Mouse (Mus musculus) cortical plate, adult 2 months (tissue): ENCODE data around the gene Traf5.

Experiments
- CTCF ChIP-seq: fragments of 200-500 bp; IDR thresholded peaks from 2 replicates; pipeline ENCODE4 v1.5.1; 2011; ENCODE audit warnings: mild to moderate bottlenecking, control low read depth, low read length; ENCODE audit not compliant: insufficient read depth; ENCODE audit errors: extremely low read depth
- POLR2A ChIP-seq: fragments of 200-500 bp; IDR thresholded peaks from 2 replicates; pipeline ENCODE4 v1.6.1; 2011; ENCODE audit warnings: mild to moderate bottlenecking, low read length, control low read depth; ENCODE audit not compliant: insufficient read depth; ENCODE audit errors: extremely low read depth

- no peak for TF ChIP-seq CTCF
- no peak for TF ChIP-seq POLR2A
Measured at GRCm38 (mm10) chr1:192140313-192140712, 48.0 kb upstream of the Traf5 start.
